Mouse (Mus musculus) hindbrain, embryonic 16.5 days (tissue): ENCODE measurements around the gene Pfkfb3. TPM values are rescaled to one million over a fixed set of nuclear protein-coding genes. Genes with fewer than 3 reads are reported as not detected.
A peak's percentile ranks its signal among the peaks of the same experiment; 100 is the strongest.

Experiments used
- ATAC-seq: fragments of 200-750 bp; cut with Nextera tagmentation; 2 replicates; pipeline ENCODE4 v1.8.0; 2017; ENCODE audit warnings: moderate TSS enrichment, moderate library complexity
- H3K27ac ChIP-seq: fragments of 300-500 bp; sonication (generic); 2 replicates; pipeline ENCODE4 v1.5.1; 2014; ENCODE audit warnings: low read depth, mild to moderate bottlenecking, control low read depth, low read length, moderate library complexity
- H3K27me3 ChIP-seq: fragments of 300-500 bp; sonication (generic); replicated peaks from 2 replicates; pipeline ENCODE4 v1.6.1; 2014; ENCODE audit warnings: low read length; ENCODE audit not compliant: control insufficient read depth, insufficient read depth
- H3K36me3 ChIP-seq: fragments of 300-500 bp; sonication (generic); 2 replicates; pipeline ENCODE4 v1.6.1; 2014; ENCODE audit warnings: mild to moderate bottlenecking, low read length, moderate library complexity, mixed read lengths; ENCODE audit not compliant: control insufficient read depth, insufficient read depth
- H3K4me1 ChIP-seq: fragments of 300-500 bp; sonication (generic); 2 replicates; pipeline ENCODE4 v1.6.1; 2014; ENCODE audit warnings: low read depth, low read length; ENCODE audit not compliant: control insufficient read depth, insufficient read depth
- H3K4me2 ChIP-seq: fragments of 300-500 bp; sonication (generic); 2 replicates; pipeline ENCODE4 v1.6.1; 2014; ENCODE audit warnings: mild to moderate bottlenecking, low read length, control low read depth, moderate library complexity
- H3K4me3 ChIP-seq: fragments of 300-500 bp; sonication (generic); 2 replicates; pipeline ENCODE4 v1.5.1; 2014; ENCODE audit warnings: mild to moderate bottlenecking, low read length, control low read depth, moderate library complexity
- H3K9ac ChIP-seq: fragments of 300-500 bp; sonication (generic); 2 replicates; pipeline ENCODE4 v1.6.1; 2014; ENCODE audit warnings: low read depth, mild to moderate bottlenecking, control low read depth, low read length, moderate library complexity
- H3K9me3 ChIP-seq: fragments of 300-500 bp; sonication (generic); 2 replicates; pipeline ENCODE4 v1.6.1; 2014; ENCODE audit warnings: mild to moderate bottlenecking, low read length, moderate library complexity; ENCODE audit not compliant: control insufficient read depth
- WGBS: fragments of 180-500 bp; shearing (Covaris S2); extraction: QIAGEN DNeasy Blood & Tissue Kit; methylation state at CpG from one replicate; pipeline ENCODE4 v1.1.7; 2014; 5-methylcytosine and 5-hydroxymethylcytosine counted together
- polyA plus RNA-seq: library from polyadenylated mRNA; unstranded; fragments of >200 nt; fragmentation: Nextera tagmentation; extraction: Ambion mirVana; gene quantifications from 2 replicates; pipeline ENCODE4 v1.2.1, GENCODE M21; 2015

The Pfkfb3 gene
- polyA plus RNA-seq, 1 experiment from 2014 or later: 28.5 TPM

DNA sequence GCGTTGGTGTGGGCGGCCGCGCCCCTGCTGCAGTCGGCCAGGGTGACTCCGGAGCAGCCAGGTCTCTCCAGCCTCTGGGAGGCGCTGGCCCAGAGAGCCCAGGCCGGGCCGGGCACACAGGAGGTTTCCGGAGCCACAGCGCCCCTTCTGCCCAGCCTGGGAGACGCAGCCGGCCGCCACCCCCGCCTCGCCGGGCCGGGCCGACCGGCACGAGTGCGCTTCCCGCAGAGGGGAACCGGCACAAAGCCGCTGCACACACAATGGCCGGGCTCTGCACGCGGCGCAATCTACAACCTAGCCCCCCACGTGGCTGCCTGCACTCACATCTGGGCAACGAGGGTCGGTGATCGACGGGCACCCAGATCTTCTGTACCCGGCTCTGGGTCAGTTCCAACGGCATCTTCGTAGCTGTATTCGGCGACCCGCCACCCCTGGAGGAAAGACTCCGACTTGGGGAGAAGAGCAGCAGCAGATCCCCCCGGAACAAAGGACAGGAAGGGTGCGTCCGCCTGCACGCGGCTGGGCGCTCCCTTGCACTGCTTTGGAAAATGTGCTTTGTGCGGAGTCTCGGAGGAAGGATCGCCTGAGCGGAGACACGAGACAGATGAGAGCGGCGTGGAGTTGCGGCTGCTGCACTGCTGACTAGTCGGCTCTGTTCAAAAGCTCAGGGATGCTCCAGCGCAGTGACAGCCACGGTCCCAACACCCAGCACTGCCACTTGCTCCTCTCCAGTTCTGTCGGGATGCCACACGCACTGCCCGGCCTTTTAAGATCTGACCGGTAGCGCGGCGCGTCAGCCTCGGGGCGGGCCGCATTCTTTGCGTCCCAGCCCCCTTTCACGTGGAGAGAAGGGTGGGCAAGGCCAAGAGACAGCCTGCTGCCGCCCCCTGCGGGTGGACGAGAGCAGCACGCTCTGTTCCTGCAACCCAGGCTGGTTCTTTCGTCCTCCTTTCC is 52.3 kb downstream of the Pfkfb3 start:
- H3K4me3 ChIP-seq: peak overlapping the region; percentile 54
- ATAC-seq: peak; percentile 84
- no peaks in the 10 kb centered on the region for H3K36me3 ChIP-seq
- peak overlapping the region; percentile 96 for H3K4me2 ChIP-seq
- WGBS: under 1% methylated on average over 62 of the region's 76 CpGs
- peak overlapping the region; percentile 90 for H3K27ac ChIP-seq
- H3K4me1 ChIP-seq: peaks cover 42% of the 10 kb centered on the region
- no peaks in the 10 kb centered on the region for H3K9me3 ChIP-seq
- no peaks in the 10 kb centered on the region for H3K27me3 ChIP-seq
- peak overlapping the region; percentile 67 for H3K9ac ChIP-seq

DNA sequence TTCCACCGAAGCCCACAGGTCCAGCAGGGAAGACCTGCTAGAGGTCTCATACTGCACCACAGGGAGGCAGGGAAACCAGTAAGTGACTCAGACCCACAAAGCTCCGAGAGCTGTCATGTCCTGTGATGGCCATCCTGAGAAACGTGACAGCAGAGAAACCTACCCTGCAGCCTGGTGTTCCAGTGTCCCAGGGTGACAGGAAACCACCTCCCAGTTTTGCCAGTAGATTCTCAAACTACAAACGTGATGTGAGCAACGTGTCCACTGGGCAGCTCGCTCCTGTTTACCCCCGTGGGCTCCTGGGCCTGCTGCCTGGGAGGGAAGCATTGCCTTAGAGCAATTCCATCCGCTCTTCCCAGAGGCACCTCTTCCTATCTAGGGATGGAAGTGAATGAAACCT is 53.2 kb downstream of the Pfkfb3 start:
- Histone ChIP-seq H3K27ac (peak overlapping the region; percentile 90), H3K9ac (peak overlapping the region; percentile 67), H3K4me1 (peaks cover 42% of the 10 kb centered on the region), H3K9me3 (no peaks in the 10 kb centered on the region), H3K27me3 (no peaks in the 10 kb centered on the region), H3K4me3 (peak overlapping the region; percentile 54), H3K36me3 (no peaks in the 10 kb centered on the region), H3K4me2 (peak overlapping the region; percentile 96)
- ATAC-seq: peak; percentile 1; the same call in 1 of the 2 replicates
- WGBS: 4% methylated on average over 8 of the region's 8 CpGs

DNA sequence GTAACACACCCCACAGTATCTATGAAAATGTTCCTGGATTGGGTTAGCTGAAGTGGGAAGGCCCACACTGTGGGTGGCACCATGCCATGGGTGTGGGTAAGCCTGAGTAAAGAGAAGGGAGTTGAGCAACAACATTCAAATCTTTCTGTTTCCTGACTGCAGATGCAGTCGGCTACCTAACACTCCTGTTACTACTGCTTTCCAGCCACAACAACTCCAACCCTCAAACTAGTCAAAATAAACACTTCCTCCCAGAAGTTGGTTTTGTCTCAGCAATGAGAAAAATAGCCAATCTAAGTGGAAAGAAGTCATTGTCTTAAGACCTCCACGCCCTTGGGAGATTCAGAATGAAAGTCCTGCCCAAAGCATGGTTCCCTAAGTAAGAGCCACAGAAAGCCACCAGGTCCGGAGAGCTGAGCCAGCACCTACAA is 57.3 kb downstream of the Pfkfb3 start:
- Histone ChIP-seq H3K27me3 (no peaks in the 10 kb centered on the region), H3K27ac (no peak overlapping the region), H3K4me3 (no peak overlapping the region), H3K36me3 (peaks cover 15% of the 10 kb centered on the region), H3K9ac (no peak overlapping the region), H3K9me3 (no peaks in the 10 kb centered on the region), H3K4me2 (no peak overlapping the region), H3K4me1 (peaks cover 37% of the 10 kb centered on the region)
- ATAC-seq: no peak
- WGBS: 89% methylated on average over 3 of the region's 3 CpGs

DNA sequence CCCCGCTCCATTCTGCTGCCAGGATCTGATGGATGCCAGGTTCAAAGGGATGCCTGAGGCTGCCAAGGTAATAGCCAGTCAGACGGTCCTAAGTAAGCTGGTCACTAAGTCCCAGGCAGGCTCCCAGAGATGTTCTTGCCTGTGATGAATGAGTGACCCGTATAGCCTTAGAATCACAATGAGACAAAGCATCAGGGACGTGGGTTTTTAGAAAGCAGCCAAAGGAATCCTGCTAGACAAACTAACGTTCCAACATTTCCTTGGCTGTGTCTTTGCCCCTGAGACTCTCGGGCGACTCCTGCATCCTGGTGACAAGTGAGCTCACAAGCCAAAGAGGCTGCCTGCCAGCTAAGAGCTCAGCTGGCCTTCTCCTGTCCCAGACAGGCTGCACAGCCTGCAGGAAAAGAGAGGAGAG is 59.0 kb downstream of the Pfkfb3 start:
- Histone ChIP-seq H3K4me2 (peak overlapping the region; percentile 3; the same call in 1 of the 2 replicates), H3K36me3 (peaks cover 27% of the 10 kb centered on the region), H3K4me3 (no peak overlapping the region), H3K27me3 (no peaks in the 10 kb centered on the region), H3K27ac (peak overlapping the region; percentile 24; the same call in 1 of the 2 replicates), H3K4me1 (peaks cover 34% of the 10 kb centered on the region), H3K9ac (no peak overlapping the region), H3K9me3 (no peaks in the 10 kb centered on the region)
- WGBS: 43% methylated on average over 7 of the region's 7 CpGs
- peak; percentile 92 for ATAC-seq

DNA sequence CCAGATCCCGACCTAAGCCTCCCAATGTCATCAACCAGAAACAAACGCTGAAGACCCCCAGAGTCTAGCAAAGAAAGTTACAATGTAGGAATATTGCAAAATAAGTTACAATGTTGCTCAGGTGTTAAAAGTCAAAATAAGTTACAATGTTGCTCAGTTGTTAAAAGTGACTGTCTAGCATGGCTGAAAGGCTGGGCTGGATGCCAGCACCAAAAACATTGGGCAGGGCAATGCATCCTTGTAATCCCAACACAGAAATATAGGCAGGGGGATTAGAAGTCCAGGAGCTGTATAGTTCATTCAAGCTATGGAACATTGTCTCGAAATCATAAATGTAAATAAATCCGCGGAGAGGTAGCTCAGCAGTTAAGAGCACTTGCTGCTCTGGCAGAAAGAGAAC is 61.0 kb downstream of the Pfkfb3 start:
- Histone ChIP-seq H3K36me3 (peaks cover 44% of the 10 kb centered on the region), H3K27ac (no peak overlapping the region), H3K27me3 (no peaks in the 10 kb centered on the region), H3K9me3 (no peaks in the 10 kb centered on the region), H3K4me1 (peaks cover 17% of the 10 kb centered on the region), H3K4me3 (no peak overlapping the region), H3K4me2 (no peak overlapping the region), H3K9ac (no peak overlapping the region)
- WGBS: 95% methylated on average over 5 of the region's 5 CpGs
- no peak for ATAC-seq

DNA sequence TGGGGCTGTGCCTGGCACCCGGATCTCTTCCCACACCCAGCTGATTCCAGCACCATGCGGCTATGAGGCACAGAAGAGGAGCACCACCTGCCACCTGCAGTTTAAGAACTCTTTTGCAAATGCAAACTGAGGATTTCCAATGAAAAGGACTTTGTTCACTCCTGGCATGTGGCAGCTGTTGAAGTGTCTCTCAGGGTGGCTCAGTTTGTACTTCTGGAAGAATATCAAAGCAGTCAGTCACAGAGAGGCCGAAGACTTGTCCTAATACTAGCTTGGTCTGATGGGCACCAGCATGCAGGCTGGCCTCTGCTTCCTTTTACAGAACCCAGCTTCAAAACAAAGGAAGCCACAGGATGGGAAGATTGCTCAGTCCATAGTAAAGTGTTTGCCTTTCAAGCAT is 62.4 kb downstream of the Pfkfb3 start:
- no peak overlapping the region for H3K4me2 ChIP-seq
- H3K9ac ChIP-seq: no peak overlapping the region
- 67% methylated on average over 3 of the region's 3 CpGs for WGBS
- H3K27ac ChIP-seq: no peak overlapping the region
- peaks cover 46% of the 10 kb centered on the region for H3K36me3 ChIP-seq
- H3K9me3 ChIP-seq: no peaks in the 10 kb centered on the region
- no peak for ATAC-seq
- H3K4me1 ChIP-seq: peaks cover 5% of the 10 kb centered on the region
- no peak overlapping the region for H3K4me3 ChIP-seq
- H3K27me3 ChIP-seq: no peaks in the 10 kb centered on the region

DNA sequence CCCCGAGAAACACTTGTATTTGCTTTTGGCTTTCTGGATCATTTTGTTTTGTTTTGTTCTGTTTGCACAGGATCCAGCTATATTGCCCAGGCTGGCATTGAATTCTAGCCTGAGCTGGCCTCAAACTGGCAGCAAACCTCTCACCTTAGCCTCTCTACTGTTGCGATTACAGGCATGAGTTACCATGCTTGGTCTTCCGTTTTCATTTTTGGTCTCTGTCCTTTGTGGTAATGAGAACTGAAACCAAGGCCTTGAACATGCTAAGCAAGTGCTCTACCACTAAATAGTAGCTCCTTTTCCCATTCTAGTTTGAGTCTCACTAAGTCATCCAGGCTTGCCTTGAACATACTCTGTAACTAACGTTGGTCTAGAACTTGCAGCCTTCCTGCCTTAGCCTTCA is 63.3 kb downstream of the Pfkfb3 start:
- Histone ChIP-seq H3K4me1 (peaks cover 5% of the 10 kb centered on the region), H3K27me3 (no peaks in the 10 kb centered on the region), H3K9ac (no peak overlapping the region), H3K36me3 (peaks cover 55% of the 10 kb centered on the region), H3K4me3 (no peak overlapping the region), H3K9me3 (no peaks in the 10 kb centered on the region), H3K27ac (no peak overlapping the region), H3K4me2 (no peak overlapping the region)
- ATAC-seq: no peak
- WGBS: 94% methylated on average over 4 of the region's 4 CpGs

DNA sequence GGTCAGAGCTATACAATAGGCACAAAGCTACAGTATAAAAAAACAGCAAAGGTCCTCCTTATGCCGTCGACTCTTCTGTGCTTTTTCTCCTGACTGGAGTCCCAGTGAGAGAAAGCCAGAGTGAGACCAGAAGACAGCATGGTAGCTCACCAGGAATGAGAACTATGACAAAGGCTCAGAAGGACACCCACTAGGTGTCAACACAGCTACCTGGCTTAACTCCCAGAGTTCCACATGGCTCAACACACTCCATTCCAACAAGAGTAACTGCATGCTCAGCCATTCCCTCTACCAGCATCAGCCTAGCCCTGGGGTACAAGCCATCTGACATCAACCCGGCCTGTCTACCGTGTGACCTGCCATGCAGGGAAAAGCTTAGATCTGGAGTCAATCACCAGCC is 70.7 kb downstream of the Pfkfb3 start:
- no peaks in the 10 kb centered on the region for H3K4me1 ChIP-seq
- ATAC-seq: no peak
- no peak overlapping the region for H3K4me3 ChIP-seq
- H3K9me3 ChIP-seq: no peaks in the 10 kb centered on the region
- peaks cover 70% of the 10 kb centered on the region for H3K36me3 ChIP-seq
- no peak overlapping the region for H3K9ac ChIP-seq
- no peak overlapping the region for H3K27ac ChIP-seq
- WGBS: 76% methylated on average over 4 of the region's 4 CpGs
- H3K4me2 ChIP-seq: no peak overlapping the region
- no peaks in the 10 kb centered on the region for H3K27me3 ChIP-seq

DNA sequence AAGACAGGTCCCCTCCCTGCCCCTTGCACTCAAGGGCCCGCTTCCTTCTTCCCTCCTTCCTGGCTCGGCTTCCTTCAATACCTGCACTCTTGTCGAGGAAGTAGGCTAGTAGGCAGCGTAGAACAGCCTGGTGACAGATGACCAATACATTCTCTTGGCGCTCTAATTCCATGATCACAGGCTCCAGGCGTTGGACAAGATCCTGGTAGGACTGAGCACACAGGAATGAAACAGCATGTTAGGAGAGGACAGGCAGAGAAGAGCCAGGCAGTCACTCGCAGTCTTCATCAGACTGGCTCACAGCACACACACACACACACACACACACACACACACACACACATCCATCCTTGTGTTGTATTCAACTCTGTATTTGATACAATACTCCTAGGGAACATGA is 71.5 kb downstream of the Pfkfb3 start:
- H3K4me1 ChIP-seq: no peaks in the 10 kb centered on the region
- 93% methylated on average over 7 of the region's 7 CpGs for whole genome bisulfite sequencing
- no peak overlapping the region for H3K4me3 ChIP-seq
- H3K27me3 ChIP-seq: no peaks in the 10 kb centered on the region
- ATAC-seq: no peak
- peaks cover 68% of the 10 kb centered on the region for H3K36me3 ChIP-seq
- H3K27ac ChIP-seq: no peak overlapping the region
- no peaks in the 10 kb centered on the region for H3K9me3 ChIP-seq
- H3K4me2 ChIP-seq: no peak overlapping the region
- no peak overlapping the region for H3K9ac ChIP-seq
